In genomic region chr19:55854389-55854788, GRCm38 (mm10) we compare ENCODE assay signal across 20 mouse cellular contexts.
"Had no signal": no experiment of that assay in that cellular context is flagged by ENCODE, and none has a peak within 500 bp of the region (broad histone marks: within the 10 kb centered on the region; RNA-seq: fewer than 3 reads in every experiment).

No protein-coding gene starts in this region.

- DNase-seq: lung, adult 18-20 months; lung, embryonic 14.5 days; lung, postnatal 10 days; lung, postnatal 4 days; midbrain, embryonic 14.5 days; retina, postnatal 1 day; right cerebral cortex, adult 18-20 months; right cerebral cortex, postnatal 25 days; right cerebral cortex, postnatal 4 days; thymus, adult 18-20 months; thymus, postnatal 14 days; thymus, postnatal 36 days had no signal

- H3K36me3 ChIP-seq: midbrain, embryonic 12.5 days; neural tube, embryonic 12.5 days; stomach, embryonic 15.5 days had no signal

- ATAC-seq: midbrain, embryonic 16.5 days had no signal

- H3K27me3 ChIP-seq: midbrain, embryonic 12.5 days; neural tube, embryonic 12.5 days; stomach, embryonic 15.5 days had no signal

- H3K4me3 ChIP-seq: midbrain, embryonic 10.5 days; midbrain, embryonic 12.5 days; myocyte; neural tube, embryonic 12.5 days; stomach, embryonic 15.5 days had no signal

- H3K9me3 ChIP-seq: midbrain, embryonic 10.5 days; midbrain, embryonic 12.5 days; neural tube, embryonic 12.5 days; stomach, embryonic 15.5 days had no signal

- H3K27ac ChIP-seq: liver, embryonic 14.5 days; midbrain, embryonic 10.5 days; midbrain, embryonic 12.5 days; neural tube, embryonic 12.5 days; stomach, embryonic 15.5 days; stomach, postnatal 0 days had no signal

- H3K9ac ChIP-seq: liver, embryonic 14.5 days; lung, embryonic 14.5 days; midbrain, embryonic 12.5 days; neural tube, embryonic 12.5 days; stomach, embryonic 15.5 days had no signal

- H3K4me2 ChIP-seq: lung, embryonic 14.5 days; midbrain, embryonic 12.5 days; neural tube, embryonic 12.5 days; stomach, embryonic 15.5 days had no signal
